Comparison of ENCODE assay signal across 27 mouse cellular contexts in genomic region chr13:118420847-118421246, GRCm38 (mm10). TPM values are rescaled to one million over a fixed set of nuclear protein-coding genes. Genes with fewer than 3 reads are reported as not detected.
"Had no signal": no experiment of that assay in that cellular context is flagged by ENCODE, and none has a peak within 500 bp of the region (broad histone marks: within the 10 kb centered on the region; RNA-seq: fewer than 3 reads in every experiment).

No protein-coding gene starts in this region.

- H3K9me3 ChIP-seq: heart, embryonic 13.5 days; heart, embryonic 15.5 days; hindbrain, embryonic 13.5 days; hindbrain, embryonic 15.5 days; intestine, embryonic 15.5 days; limb, embryonic 13.5 days; limb, embryonic 15.5 days; liver, embryonic 12.5 days had no signal

- H3K9ac ChIP-seq: heart, embryonic 13.5 days; heart, embryonic 15.5 days; hindbrain, embryonic 13.5 days; hindbrain, embryonic 15.5 days; intestine, embryonic 15.5 days; limb, embryonic 13.5 days; limb, embryonic 15.5 days; liver, embryonic 12.5 days had no signal

- H3K36me3 ChIP-seq: heart, embryonic 13.5 days; heart, embryonic 15.5 days; hindbrain, embryonic 13.5 days; hindbrain, embryonic 15.5 days; intestine, embryonic 15.5 days; limb, embryonic 13.5 days; limb, embryonic 15.5 days; liver, embryonic 12.5 days had no signal

- H3K4me3 ChIP-seq: gastrocnemius, adult 2 months; heart, adult 2 months; heart, embryonic 13.5 days; heart, embryonic 15.5 days; hindbrain, embryonic 13.5 days; hindbrain, embryonic 15.5 days; intestine, embryonic 15.5 days; limb, embryonic 13.5 days; limb, embryonic 15.5 days; liver, embryonic 12.5 days had no signal

- H3K4me1 ChIP-seq: heart, embryonic 13.5 days; heart, embryonic 15.5 days; hindbrain, embryonic 13.5 days; hindbrain, embryonic 15.5 days; intestine, embryonic 15.5 days; limb, embryonic 13.5 days; limb, embryonic 15.5 days; liver, embryonic 12.5 days had no signal

- H3K4me2 ChIP-seq: heart, embryonic 11.5 days; heart, embryonic 13.5 days; heart, embryonic 15.5 days; hindbrain, embryonic 13.5 days; hindbrain, embryonic 15.5 days; intestine, embryonic 15.5 days; limb, embryonic 13.5 days; limb, embryonic 15.5 days; liver, embryonic 12.5 days had no signal

- H3K27me3 ChIP-seq: heart, embryonic 13.5 days; heart, embryonic 15.5 days; hindbrain, embryonic 13.5 days; hindbrain, embryonic 15.5 days; intestine, embryonic 15.5 days; limb, embryonic 13.5 days; limb, embryonic 15.5 days; liver, embryonic 12.5 days had no signal

- ATAC-seq: hindbrain, postnatal 0 days; intestine, embryonic 15.5 days; intestine, postnatal 0 days; liver, embryonic 12.5 days had no signal

- DNase-seq: gastrocnemius, adult 2 months; gastrocnemius, postnatal 10 days; gastrocnemius, postnatal 25 days; heart, adult 11 months; heart, adult 2 months; heart, postnatal 14 days; heart, postnatal 36 days; kidney, adult 18-20 months; kidney, adult 8-10 months; kidney, postnatal 10 days; kidney, postnatal 25 days; layer of hippocampus, adult 9-11 months; layer of hippocampus, postnatal 36 days had no signal

- H3K27ac ChIP-seq: gastrocnemius, adult 2 months; heart, adult 2 months; heart, embryonic 13.5 days; heart, embryonic 15.5 days; hindbrain, embryonic 13.5 days; hindbrain, embryonic 15.5 days; hindbrain, postnatal 0 days; intestine, embryonic 15.5 days; limb, embryonic 13.5 days; limb, embryonic 15.5 days; liver, embryonic 12.5 days had no signal

RNA-seq across cellular contexts. Expression of gene B430218F22Rik, which starts 34.4 kb away (rescaled TPM):
- total RNA-seq: gastrocnemius, adult 2 months; gastrocnemius, postnatal 10 days; gastrocnemius, postnatal 4 days; hematopoietic stem cell, adult 5-6 weeks had no signal
- polyA plus RNA-seq: heart, adult 2 months; large intestine, adult 2 months had no signal
